Mouse (Mus musculus) thymus, postnatal 36 days (tissue): Measurements from ENCODE around the gene Ces5a.
"Not testable (repeated sequence)": the region's sequence is repeated elsewhere in the genome, so short reads cannot be mapped to it uniquely, and the experiment has no call there.

ENCODE experiments used
- DNase-seq, 2 experiments: peaks; one replicate each; pipeline ENCODE4 v3.0.0; 2022; ENCODE audit warnings: mixed read lengths in 2 of 2

Ces5a gene

DNA sequence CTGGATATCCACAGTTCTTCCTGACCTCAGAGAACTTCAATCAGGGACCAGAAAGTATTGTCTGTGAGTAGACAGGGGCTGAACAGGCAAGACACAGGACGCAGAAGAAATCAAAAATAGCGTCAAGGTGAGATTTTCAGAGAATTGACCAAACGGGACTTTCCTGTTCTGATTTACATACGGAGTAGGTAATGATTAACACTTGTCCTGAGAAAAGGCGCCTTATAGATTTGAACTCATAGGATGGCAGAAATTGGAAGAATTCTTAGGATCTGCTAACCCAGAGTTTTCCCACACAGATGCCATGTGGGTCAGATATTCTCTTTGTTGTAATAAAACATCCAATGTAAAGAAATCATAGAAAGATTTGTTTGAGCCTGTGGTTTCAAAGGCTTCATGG lies at the start of gene Ces5a:
Ces5a (minus strand) TSS at position 101 of the 400 bp plus-strand sequence.
- no peak for DNase-seq

DNA sequence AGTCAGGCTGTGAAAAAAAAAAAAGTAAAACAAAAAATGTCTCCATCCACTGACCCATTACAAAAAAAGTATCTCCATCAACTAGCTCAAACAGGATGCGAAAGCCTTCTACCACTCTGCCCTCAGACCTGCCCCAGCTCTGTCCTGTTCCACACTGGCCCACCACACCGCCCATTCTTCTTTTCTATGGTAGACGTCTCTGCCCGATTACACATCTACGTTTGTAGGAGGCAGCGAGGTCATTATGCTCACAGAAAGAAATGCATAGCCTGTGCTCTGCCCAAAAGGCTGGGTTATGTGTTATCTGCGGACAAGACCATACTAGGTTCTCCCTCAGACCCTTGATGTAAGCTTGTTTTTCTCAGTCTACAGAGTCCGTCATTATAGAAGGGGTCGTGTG lies 37.2 kb upstream of the Ces5a start:
- DNase-seq, result no peak

DNA sequence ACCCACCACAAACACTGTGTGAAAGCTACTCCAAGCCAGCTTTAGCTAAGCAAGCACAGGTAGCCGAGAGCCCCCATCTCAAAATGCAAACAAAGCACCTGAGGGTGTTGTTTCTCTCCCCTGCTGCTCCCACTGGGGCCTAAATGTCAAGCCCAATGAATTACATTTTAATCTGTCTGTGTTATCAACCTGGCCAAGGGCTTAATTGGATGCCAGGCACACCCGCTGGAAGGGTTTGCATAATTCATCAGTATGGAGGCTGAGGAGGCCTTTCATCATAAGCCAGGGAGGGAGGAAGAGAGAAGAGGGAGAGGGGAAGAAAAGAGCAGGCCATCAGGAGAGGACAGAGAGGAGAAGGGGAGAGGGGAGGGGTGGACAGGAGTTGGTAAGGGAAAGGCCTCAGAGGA lies 36.5 kb upstream of the Ces5a start:
- no peak for DNase-seq

DNA sequence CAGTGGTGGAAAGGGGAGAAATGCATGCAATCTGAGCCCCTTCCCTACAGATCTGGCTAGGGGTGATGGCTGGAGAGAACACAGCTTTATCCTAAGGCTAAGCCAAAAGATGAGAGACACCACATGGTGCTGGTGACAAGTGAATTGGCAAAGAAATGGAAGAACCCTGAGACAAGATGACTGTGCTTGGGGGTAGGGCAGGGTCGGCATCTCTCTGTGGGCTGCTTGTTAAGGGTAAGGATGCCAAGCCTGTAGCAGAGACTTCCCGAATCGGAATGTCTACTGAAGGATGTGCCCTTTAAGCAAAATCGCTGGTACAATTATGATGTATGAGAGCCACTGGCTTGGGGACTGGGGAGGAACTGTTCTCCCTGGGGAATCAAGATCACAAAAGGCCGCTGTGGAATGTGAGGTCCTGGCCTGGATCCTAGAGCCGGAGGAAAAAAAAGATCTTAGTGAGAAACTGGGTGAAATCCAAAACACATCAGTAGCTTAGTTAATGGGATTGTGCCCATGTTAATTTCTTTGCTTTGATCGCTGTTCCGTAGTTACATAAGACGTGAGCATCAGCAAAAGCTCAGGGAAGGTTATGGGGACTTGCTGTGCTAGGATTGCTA lies 35.8 kb upstream of the Ces5a start:
- DNase-seq, result no peak

DNA sequence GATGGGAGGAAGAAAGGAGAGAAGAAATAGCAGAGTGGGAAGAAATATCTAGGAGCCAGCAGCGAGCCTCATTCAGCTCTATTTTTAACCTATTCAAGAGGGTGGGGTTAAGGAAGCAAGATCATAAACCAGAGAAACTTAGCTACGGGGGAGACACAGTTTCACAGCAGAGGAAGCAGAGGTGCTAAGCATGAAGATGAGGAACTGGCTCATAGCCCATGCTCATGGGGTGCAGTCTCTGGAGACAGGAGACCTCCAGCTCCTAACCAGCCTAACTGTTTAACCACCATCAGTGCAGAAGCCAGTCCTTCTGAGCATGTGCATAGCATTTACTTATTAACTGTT lies 34.5 kb upstream of the Ces5a start:
- DNase-seq, result no peak

DNA sequence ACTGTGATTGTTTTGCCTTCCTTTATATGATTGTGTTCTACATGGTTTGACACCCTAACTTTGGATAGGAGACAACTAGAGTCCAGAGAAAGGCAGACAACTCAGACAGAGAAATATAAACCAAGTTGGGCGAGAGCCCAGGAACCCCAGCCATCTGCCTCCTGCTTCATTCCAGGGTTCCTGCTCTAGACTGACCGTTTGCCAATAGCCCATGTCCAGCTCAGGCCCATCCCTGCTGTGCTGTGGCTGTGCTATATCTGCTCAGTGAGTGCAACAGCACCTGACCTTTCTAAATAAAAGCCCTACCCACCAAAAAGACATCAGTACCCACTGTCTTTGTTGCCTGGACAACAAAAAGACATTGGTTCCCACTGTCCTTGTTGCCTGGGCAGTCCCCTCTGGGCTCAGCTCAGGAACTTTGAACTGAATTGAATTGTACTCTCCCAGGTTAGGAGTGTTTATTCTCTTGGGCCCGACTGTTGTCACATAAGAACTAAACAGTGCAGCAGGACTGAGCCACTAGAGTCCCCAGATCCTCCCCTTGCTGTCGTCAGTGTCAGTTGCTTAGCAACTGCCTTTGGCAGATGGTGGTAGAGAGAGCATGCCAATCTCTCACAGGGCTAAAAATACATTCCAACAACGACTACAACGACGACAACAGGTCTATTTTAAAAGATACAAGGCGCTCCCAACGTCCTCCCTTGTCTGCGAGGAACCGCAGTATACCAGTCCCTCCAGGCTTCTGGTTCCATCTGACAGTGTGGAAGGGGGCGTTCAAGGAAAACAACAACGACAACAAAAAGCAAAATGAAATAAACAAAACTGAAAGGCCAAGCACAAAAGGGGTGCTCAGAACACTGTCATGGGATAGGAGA lies 33.9 kb upstream of the Ces5a start:
- no peak for DNase-seq

DNA sequence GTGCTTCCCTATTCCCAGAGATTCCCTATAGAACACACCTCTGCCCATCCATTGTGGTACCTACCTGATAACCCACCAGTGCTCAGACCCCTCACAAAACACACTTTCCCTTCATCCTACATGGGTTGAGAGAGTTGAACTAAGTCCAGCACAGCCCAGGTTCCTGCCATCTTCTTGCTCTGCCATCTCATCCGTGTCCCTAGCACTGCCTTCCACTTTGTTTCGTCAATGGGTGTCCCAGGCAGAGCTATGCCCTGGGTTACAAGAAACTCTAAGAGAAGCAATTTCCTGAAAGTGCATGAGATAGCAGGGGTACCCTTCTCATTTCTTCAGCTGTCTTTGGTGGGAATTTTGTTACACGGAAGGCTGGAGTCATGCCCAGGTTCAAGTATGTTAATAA lies 33.0 kb upstream of the Ces5a start:
- no peak for DNase-seq

DNA sequence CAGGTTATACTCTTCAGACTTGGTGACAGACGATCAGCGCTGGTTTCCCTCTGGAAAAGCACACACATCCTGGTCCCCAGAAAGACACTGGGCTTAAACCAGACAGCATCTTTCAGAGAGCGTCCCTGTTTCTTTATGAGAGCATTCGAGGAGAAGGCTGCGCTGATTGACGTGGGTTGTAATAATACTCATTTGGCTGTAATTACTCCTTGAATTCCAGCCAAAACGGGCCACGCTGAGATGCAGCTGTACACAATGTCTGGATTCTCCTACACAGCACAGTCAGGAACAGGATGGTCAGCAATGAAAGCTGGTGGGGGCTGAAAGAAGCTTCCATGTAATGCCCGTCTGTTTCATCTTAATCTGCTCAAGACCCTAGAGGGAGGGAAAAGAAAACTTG lies 31.5 kb upstream of the Ces5a start:
- no peak for DNase-seq

DNA sequence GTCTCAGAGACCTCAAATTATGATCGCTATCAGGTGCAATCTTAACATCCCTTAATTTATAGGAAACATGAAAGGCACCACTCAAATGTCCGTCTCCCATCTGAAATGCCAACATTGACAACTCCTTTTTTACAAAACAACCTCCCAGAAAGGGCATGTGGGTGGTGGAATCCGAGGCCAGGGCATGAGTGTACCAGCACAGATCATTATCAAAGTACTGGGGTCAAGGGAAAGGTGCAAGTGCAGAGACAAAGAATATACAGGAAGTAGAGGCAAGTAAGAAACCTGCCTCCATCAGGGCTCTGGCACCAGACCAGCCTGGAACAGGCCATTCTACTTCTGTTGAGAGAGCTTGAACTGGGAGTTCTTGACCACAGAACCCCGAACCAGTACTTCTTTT lies 29.0 kb upstream of the Ces5a start:
- no peak for DNase-seq

DNA sequence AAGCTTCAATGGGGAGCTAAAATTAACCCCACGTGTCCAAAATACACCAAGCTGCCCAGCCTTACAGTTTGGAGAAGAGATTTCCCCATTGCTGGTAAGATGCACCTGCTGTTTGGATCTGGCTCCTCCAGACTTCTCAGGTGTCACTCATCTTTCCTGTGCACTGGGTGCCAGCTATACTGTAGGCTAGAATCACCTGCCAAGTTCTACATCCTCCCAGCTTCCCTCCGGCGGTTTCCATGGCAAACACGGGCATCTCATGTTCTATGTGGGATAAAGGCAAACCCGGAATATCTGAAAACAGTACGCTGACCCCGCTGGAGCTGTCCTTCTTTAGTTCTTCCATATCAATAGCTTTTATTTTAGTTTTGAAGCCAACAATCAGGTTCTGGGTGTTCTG lies 27.9 kb upstream of the Ces5a start:
- DNase-seq, result no peak

DNA sequence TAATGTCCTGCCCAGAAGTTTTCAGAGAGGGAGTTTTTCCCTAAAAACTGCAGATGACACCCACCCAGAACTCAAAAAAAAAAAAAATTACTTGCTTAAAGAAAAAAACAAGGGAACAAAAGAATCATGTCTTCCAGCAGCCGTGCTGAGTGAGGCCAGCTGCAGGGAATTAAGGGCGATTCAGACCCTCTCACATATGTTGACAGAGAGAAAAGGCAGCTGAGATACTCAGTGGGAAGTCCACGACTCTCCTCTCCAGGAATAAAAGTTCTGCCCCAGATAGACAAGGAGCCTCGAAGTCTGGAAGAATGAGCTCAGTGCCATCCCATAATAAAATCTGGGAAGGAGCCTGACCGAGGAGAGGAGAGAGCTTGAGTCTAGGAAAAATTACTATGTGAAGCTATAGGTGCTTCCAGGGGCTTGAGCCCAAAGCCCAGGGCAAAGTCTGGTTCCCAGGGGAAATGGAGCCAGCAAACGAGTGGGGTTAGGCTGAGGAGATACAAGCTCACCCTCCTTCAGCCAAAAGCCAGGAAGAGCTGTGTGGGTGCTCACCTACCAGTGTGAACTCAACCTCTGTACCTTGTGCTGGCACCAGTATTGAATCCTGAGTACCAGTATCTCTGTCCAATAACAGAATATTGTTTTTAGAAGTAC lies 27.1 kb upstream of the Ces5a start:
- DNase-seq, result no peak

DNA sequence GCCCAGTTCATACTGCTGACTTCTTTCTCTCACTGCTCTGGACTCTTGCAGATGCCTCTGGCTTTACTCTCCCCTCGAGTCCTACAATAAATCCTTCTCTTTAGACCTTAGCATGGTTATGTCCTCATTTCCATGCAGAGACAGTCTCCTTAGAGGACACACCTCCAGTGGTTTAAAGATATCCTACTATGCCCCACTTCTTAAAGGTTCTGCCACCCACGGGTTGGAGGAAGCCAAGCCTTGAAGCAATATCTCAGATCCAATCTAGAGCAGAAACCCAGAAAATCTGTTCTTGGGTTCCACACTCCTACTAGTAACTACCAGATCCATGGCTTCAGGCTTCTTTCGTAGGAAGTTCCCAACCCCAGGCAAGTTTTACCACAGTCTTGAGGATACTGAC lies 25.6 kb upstream of the Ces5a start:
- DNase-seq, result no peak

DNA sequence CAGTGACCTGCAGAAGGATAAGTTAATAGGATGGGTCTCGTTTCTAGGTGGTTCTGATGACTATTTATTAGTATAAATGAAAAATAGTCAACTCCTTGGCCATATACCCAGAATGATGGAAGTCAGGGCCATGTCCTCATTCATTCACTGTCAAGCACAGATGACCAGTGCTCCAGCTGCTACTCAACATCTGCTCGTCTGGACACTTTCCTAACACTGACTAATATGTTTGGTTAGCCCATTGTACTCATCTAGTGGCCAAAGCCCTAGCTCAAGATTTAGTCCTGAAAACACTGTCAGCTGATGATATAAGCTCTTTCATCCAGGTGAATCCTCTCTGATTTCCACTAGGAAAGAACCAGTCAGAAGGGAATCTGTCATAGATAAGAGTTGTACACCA lies 24.1 kb upstream of the Ces5a start:
- no peak for DNase-seq

DNA sequence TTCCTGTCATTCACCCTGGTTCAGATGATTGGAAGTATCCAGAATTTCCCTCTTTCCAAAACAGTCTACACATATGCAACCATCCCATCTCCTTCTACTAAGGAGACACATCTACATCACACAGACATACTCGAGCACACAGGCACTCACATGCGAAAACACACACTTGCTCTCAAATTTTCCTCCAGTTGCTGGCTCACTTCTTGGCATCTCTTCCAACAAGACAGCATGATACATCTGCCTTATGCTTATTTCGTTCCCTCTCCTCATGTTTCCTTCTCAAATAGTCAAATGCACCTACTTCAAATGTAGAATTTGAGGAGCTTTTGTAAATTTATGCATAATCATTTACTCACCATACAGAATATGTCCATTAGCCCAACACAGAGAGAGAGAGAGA lies 33.0 kb downstream of the Ces5a start:
- DNase-seq, result no peak

DNA sequence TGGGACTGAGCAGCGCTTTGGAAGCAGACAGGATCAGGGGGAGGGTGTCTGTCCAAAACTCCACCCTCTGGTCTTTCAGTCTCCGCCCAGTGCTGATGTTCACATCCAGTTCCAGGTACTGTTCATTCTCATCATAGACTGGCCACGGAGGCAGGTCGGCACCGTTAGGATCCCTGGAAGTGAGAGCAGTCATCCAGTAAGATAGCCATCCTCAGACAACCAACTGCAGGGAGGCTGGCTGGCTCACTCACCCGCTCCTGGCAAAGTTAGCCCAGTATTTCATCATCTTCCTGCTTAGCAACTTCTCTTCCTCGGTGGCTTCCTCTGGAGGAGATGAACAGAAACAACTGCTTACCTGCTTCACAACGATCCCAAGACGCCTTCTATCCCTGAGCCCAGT lies 36.2 kb downstream of the Ces5a start:
- DNase-seq, result no peak

DNA sequence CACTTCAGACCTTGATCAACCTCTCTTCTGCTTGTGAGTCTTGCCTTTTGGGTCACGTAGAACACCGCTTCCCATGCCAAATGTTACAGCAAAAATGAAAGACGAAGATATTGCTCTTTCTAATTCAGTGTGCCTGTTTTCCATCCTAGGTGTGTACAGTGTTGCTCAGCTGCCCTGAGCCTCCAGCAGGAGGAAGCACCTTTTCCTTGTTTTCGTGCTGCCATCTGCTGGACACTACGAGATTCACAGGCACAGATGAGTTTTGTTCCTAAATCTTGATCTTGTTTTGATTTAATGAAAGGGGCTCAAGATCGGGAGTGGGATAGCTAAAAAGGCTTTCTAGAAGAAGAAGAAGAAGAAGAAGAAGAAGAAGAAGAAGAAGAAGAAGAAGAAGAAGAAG lies 40.3 kb downstream of the Ces5a start:
- DNase-seq, result no peak

DNA sequence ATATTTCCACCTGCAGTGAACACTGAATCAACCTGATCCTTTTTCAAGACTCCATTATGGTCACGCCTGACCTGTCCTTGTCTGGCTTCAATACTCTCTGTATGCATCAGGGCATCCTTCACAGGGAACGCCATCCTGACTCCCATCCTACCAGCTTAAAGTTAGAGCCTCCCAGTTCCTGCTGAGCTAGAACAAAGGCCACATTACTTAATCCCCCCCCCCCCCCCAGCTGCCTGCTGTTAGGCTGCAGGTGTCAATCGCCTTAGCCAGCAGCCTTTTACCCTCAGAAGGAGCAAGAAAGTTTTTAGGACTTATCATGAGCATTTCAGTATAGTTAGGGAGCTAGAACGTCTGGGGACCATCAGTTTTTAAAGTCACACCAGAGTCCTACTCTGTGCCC lies 46.9 kb downstream of the Ces5a start:
- no peak for DNase-seq

DNA sequence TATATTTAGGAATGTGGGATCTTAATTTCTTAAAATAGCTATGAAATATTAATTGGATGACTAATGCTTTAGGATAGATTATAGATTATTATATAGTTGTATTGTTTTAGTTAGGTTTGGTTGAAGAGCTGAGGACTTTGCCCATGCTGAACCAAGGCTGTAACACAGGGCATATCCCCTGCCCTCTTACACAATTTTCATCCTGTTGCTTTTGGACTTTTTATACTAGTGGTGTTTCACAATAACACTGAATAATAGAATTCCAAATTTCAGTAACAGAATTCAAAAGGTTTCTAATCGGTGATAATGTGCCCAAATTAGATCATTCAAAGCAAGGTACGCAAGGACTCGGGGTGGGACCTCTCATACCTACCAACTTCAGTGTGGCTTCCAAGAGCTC lies 57.4 kb downstream of the Ces5a start:
- DNase-seq, result no peak

DNA sequence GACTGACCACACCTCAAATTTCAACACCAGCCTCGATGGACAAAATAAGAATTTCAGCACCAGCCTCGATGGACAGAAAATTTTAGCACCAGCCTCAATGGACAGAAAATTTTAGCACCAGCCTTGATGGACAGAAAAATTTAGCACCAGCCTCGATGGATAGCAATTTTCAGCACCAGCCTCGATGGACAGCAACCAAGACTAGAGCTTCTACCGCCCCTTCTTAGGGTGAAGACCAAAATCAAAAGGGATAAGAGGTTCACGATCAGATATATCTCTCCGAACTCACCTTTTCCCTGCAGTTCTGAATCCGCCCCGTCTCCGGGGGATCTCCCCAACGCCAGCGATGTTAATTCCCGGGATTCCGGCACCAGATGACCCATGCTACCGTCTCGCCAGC lies 65.9 kb downstream of the Ces5a start:
- DNase-seq, result not testable (repeated sequence)

DNA sequence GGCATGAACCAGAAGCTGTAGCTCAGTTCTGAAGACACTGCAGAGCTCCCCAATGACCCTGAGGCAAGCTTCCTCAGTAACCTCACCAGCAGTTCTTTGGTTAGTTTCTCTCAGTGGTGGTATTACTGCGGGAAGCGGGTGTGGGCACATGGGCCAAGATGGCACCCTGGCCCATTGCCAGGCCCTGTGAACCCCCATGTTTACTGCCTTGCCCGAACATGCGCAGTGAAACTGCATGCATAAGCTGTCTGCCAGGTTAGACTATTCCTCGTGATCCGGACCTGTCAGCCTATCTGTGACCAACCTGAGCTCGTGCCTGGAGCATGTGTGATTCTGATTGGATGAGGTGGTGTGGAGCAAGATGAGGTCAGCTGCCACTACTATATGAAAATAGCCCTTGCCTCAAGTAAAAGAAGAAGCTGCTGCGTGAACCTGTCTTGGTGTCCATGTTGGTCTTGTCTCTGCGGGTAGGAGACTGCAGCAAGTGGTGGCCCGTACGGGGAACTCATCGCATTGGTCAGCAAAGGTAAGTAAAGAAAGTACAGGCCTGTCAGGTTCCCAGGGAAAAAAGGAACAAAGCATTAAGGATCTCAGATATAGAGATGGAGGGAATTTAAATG lies 81.3 kb downstream of the Ces5a start:
- DNase-seq, result no peak
